Mouse (Mus musculus) MEL (cell line): Measurements from ENCODE around the gene Antxr1.

ENCODE experiments used
- CHD2 ChIP-seq: IDR thresholded peaks from 2 replicates; pipeline ENCODE4 v1.6.1; 2011; ENCODE audit warnings: low read length, improper control_type of control experiment
- CTCF ChIP-seq, 3 experiments: IDR thresholded peaks in 2 of 3; conservative IDR thresholded peaks in 1 of 3; 2 replicates each; pipeline ENCODE4 v1.5.1; 2011 to 2012; ENCODE audit warnings: low read length in 3 of 3, low read depth in 2 of 3, mild to moderate bottlenecking in 2 of 3, improper control_type of control experiment in 1 of 3, inconsistent platforms in 1 of 3, mixed read lengths in 1 of 3, moderate library complexity in 1 of 3; ENCODE audit not compliant: control insufficient read depth in 1 of 3, insufficient read depth in 1 of 3, poor library complexity in 1 of 3, severe bottlenecking in 1 of 3
- E2F4 ChIP-seq: IDR thresholded peaks from 2 replicates; pipeline ENCODE4 v1.6.1; 2011; ENCODE audit warnings: low read depth, low read length, improper control_type of control experiment, borderline replicate concordance
- POLR2A ChIP-seq, 2 experiments: IDR thresholded peaks; 2 replicates each; pipeline ENCODE4 v1.6.1; 2011 to 2012; ENCODE audit warnings: low read length in 2 of 2, mild to moderate bottlenecking in 2 of 2, control low read depth in 1 of 2, improper control_type of control experiment in 1 of 2, low read depth in 1 of 2, moderate library complexity in 1 of 2; ENCODE audit not compliant: control insufficient read depth in 1 of 2, insufficient read depth in 1 of 2, poor library complexity in 1 of 2
- POLR2AphosphoS5 ChIP-seq: IDR thresholded peaks from 2 replicates; pipeline ENCODE4 v1.6.1; 2012; ENCODE audit warnings: low read depth, borderline replicate concordance, mild to moderate bottlenecking, inconsistent platforms, low read length, moderate library complexity, mixed read lengths
- TBP ChIP-seq: IDR thresholded peaks from 2 replicates; pipeline ENCODE4 v1.8.0; 2011; ENCODE audit warnings: low read depth, low read length, improper control_type of control experiment
- USF1 ChIP-seq: IDR thresholded peaks from 2 replicates; pipeline ENCODE4 v1.6.1; 2014; ENCODE audit warnings: low read depth, mild to moderate bottlenecking, inconsistent platforms, low read length, improper control_type of control experiment, moderate library complexity
- USF2 ChIP-seq, 2 experiments: IDR thresholded peaks; 2 replicates each; pipeline ENCODE4 v1.6.1; 2011 to 2012; ENCODE audit warnings: improper control_type of control experiment in 2 of 2, low read length in 2 of 2, borderline replicate concordance in 1 of 2, inconsistent platforms in 1 of 2, low read depth in 1 of 2, mild to moderate bottlenecking in 1 of 2; ENCODE audit not compliant: insufficient read depth in 1 of 2

- TF ChIP-seq CTCF (IDR thresholded peaks at IDR 0.05 in 2 of 3, conservative IDR thresholded peaks at IDR 0.05 in 1 of 3; ENCODE audit: control insufficient read depth in 1 of 3, insufficient read depth in 1 of 3, low read depth in 2 of 3, low read length in 3 of 3, poor library complexity in 1 of 3, severe bottlenecking in 1 of 3) (peak; percentile 5 to 42 (median 19); a peak in 2 of 6 replicates), POLR2A (IDR thresholded peaks at IDR 0.05; ENCODE audit: control insufficient read depth in 1 of 2, insufficient read depth in 1 of 2, low read depth in 1 of 2, low read length in 2 of 2, poor library complexity in 1 of 2) (no peak), POLR2AphosphoS5 (no peak), TBP (no peak), USF1 (no peak), CHD2 (no peak), E2F4 (no peak), USF2 (IDR thresholded peaks at IDR 0.05; ENCODE audit: borderline replicate concordance in 1 of 2, insufficient read depth in 1 of 2, low read depth in 1 of 2, low read length in 2 of 2) (no peak)
These were observed 48.5 kb upstream of the Antxr1 start for GRCm38 (mm10) chr6:87383926-87384691.
